Mouse (Mus musculus): ENCODE results near the gene Gpr171. TPM values are rescaled to one million over a fixed set of nuclear protein-coding genes. Genes with fewer than 3 reads are reported as not detected.
"Not testable (repeated sequence)": the region's sequence is repeated elsewhere in the genome, so short reads cannot be mapped to it uniquely, and the experiment has no call there.

Gpr171 gene
- total RNA-seq (2014; fragmentation: Nextera tagmentation): 0.45 TPM in 1 of 2 replicates, not detected in the other
- total RNA-seq (2017): 0.76 and 1.4 TPM in 2 replicates
- polyA plus RNA-seq (2012): not detected in 2 replicates

DNA sequence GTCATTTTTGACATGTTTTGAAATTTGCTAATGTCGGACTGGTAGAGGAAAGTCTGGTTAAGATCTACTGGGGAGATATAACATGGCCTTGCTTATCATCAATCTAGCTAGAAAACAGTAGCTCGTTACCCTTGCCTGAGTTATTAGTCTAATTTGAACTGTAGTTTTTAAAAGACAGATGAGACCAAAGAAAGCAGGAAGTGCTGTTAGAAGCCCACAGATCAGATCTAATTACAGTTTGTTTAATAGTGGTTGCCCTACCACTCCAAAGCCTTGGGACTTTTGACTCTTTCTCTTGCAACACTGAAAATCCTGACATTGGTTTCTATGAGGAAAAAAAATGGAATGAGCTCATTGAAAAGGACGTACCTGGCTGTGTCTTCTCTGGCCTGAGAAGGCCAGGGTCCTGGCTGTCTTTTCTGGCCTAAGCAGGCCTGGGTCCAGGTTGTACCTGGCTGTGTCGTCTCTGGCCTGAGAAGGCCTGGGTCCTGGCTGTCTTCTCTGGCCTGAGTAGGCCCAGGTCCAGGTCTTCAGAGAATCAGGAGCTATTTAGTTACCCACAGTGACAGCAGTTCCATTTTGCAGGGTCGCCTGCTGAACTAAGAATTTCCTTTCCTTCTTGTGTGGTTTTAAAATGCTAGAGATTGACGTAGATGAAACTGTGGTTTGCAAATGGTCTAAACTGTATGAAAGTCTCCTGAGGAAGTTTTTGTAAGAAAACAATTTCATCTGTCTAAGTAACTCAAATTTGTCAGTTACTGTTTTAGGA lies at the start of gene Gpr171:
TSS of gene Gpr171 (minus strand) at position 604 of the 769 bp plus-strand sequence.
- Histone ChIP-seq H3K36me3 (replicated peaks) (no peaks in the 10 kb centered on the region), H3K4me3 (ENCODE audit: low read depth, low read length) (no peak within 1 kb of the TSS), H3K4me1 (ENCODE audit: insufficient read depth, low read depth, low read length) (no peaks in the 10 kb centered on the region), H3K9me3 (replicated peaks) (no peaks in the 10 kb centered on the region), H3K27me3 (ENCODE audit: insufficient read depth, low read length) (peaks cover 4% of the 10 kb centered on the region; the same call in 1 of the 2 replicates)
- DNase-seq (ENCODE audit: low spot score): no peak
- no peak for ATAC-seq (ENCODE audit: extremely low read depth, insufficient number of reproducible peaks, low FRiP score, poor library complexity, severe bottlenecking)
- TF ChIP-seq GATA1 (IDR thresholded peaks at IDR 0.05; ENCODE audit: borderline replicate concordance, low read length) (no peak), POLR2AphosphoS5 (IDR thresholded peaks at IDR 0.05; ENCODE audit: insufficient replicate concordance, low read depth, low read length) (no peak), TAL1 (conservative IDR thresholded peaks at IDR 0.05; ENCODE audit: low read depth, low read length) (no peak), CTCF (IDR thresholded peaks at IDR 0.05; ENCODE audit: low read depth, low read length) (no peak), GATA2 (IDR thresholded peaks at IDR 0.05; ENCODE audit: borderline replicate concordance, low read depth, low read length) (no peak)

DNA sequence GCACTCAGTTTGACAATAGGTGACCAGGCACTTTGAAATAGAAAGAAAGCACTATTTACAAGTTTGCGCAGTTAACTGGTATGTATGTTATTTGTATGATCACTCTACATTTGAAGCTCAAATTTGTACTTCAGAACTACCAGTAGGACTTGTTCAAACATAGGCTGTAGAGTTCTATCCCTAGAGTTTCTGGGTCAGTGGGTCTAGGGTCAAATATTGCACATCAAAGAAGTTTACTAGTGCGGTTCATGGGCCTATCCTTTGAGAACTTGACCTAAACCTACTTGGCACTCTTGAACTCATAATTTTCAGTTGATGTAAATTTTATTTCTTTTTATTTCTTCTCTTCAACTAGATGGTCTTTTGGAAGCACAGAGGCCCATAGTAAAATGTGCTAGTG lies 49.0 kb upstream of the Gpr171 start:
- Histone ChIP-seq H3K9me3 (replicated peaks) (no peaks in the 10 kb centered on the region), H3K4me3 (ENCODE audit: low read depth, low read length) (no peak overlapping the region), H3K36me3 (replicated peaks) (no peaks in the 10 kb centered on the region), H3K4me1 (ENCODE audit: insufficient read depth, low read depth, low read length) (no peaks in the 10 kb centered on the region), H3K27me3 (ENCODE audit: insufficient read depth, low read length) (peaks cover 5% of the 10 kb centered on the region; the same call in 1 of the 2 replicates)
- ATAC-seq (ENCODE audit: extremely low read depth, insufficient number of reproducible peaks, low FRiP score, poor library complexity, severe bottlenecking) (no peak), DNase-seq (ENCODE audit: low spot score) (no peak)
- TF ChIP-seq POLR2AphosphoS5 (IDR thresholded peaks at IDR 0.05; ENCODE audit: insufficient replicate concordance, low read depth, low read length): no peak
- TF ChIP-seq GATA2 (IDR thresholded peaks at IDR 0.05; ENCODE audit: borderline replicate concordance, low read depth, low read length): no peak

DNA sequence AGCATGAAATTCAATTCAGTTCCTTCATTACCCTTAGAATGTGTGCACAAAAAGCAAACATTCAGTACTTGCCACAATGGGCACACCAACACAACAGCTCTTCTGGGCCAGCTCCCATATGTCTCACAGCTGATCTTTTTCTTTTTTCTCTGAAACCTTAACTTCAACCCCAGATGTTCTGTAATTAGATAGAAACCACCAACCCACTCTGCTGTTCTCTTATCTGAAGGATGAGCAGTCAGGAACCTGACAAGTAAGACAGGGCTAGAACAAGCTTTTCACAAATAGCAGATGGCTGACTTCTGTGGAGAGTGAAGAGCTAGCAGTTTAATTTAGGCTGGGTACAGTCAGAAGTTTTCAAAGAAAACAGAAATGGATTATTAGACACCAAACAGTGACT lies 48.0 kb upstream of the Gpr171 start:
- DNase-seq (ENCODE audit: low spot score): no peak
- no peak for ATAC-seq (ENCODE audit: extremely low read depth, insufficient number of reproducible peaks, low FRiP score, poor library complexity, severe bottlenecking)
- Histone ChIP-seq H3K36me3 (replicated peaks) (no peaks in the 10 kb centered on the region), H3K4me1 (ENCODE audit: insufficient read depth, low read depth, low read length) (no peaks in the 10 kb centered on the region), H3K9me3 (replicated peaks) (no peaks in the 10 kb centered on the region), H3K27me3 (ENCODE audit: insufficient read depth, low read length) (peaks cover 5% of the 10 kb centered on the region; the same call in 1 of the 2 replicates), H3K4me3 (ENCODE audit: low read depth, low read length) (no peak overlapping the region)
- TF ChIP-seq GATA1 (IDR thresholded peaks at IDR 0.05; ENCODE audit: borderline replicate concordance, low read length): no peak
- TF ChIP-seq POLR2AphosphoS5 (IDR thresholded peaks at IDR 0.05; ENCODE audit: insufficient replicate concordance, low read depth, low read length): no peak
- TF ChIP-seq TAL1 (conservative IDR thresholded peaks at IDR 0.05; ENCODE audit: low read depth, low read length): no peak
- no peak for TF ChIP-seq GATA2 (IDR thresholded peaks at IDR 0.05; ENCODE audit: borderline replicate concordance, low read depth, low read length)
- no peak for TF ChIP-seq CTCF (IDR thresholded peaks at IDR 0.05; ENCODE audit: low read depth, low read length)

DNA sequence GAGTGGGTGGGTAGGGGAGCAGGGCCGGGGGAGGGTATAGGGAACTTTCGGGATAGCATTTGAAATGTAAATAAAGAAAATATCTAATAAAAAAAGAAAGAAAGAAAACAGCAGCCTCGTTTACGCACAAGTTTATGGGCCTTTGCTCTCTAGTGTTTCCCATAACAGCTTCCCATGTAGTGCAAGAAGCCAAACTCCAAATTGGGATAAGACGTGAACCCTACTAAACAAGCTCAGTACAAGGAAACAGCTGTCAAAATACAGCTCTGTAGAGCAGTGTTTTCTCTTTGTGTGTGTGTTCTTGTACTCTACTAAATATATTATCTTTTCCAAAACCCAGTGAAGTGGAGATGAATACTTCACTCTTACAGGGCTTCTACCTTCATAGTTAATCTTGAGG lies 43.6 kb upstream of the Gpr171 start:
- no peak for TF ChIP-seq CTCF (IDR thresholded peaks at IDR 0.05; ENCODE audit: low read depth, low read length)
- no peak for TF ChIP-seq POLR2AphosphoS5 (IDR thresholded peaks at IDR 0.05; ENCODE audit: insufficient replicate concordance, low read depth, low read length)
- TF ChIP-seq TAL1 (conservative IDR thresholded peaks at IDR 0.05; ENCODE audit: low read depth, low read length): no peak
- TF ChIP-seq GATA1 (IDR thresholded peaks at IDR 0.05; ENCODE audit: borderline replicate concordance, low read length): no peak
- no peak for TF ChIP-seq GATA2 (IDR thresholded peaks at IDR 0.05; ENCODE audit: borderline replicate concordance, low read depth, low read length)
- DNase-seq (ENCODE audit: low spot score): no peak
- ATAC-seq (ENCODE audit: extremely low read depth, insufficient number of reproducible peaks, low FRiP score, poor library complexity, severe bottlenecking): no peak
- Histone ChIP-seq H3K4me1 (ENCODE audit: insufficient read depth, low read depth, low read length) (no peaks in the 10 kb centered on the region), H3K4me3 (ENCODE audit: low read depth, low read length) (no peak overlapping the region), H3K27me3 (ENCODE audit: insufficient read depth, low read length) (0 out of 2 replicates have a peak, but pooled peaks cover 2% of the 10 kb centered on the region), H3K9me3 (replicated peaks) (no peaks in the 10 kb centered on the region), H3K36me3 (replicated peaks) (no peaks in the 10 kb centered on the region)

DNA sequence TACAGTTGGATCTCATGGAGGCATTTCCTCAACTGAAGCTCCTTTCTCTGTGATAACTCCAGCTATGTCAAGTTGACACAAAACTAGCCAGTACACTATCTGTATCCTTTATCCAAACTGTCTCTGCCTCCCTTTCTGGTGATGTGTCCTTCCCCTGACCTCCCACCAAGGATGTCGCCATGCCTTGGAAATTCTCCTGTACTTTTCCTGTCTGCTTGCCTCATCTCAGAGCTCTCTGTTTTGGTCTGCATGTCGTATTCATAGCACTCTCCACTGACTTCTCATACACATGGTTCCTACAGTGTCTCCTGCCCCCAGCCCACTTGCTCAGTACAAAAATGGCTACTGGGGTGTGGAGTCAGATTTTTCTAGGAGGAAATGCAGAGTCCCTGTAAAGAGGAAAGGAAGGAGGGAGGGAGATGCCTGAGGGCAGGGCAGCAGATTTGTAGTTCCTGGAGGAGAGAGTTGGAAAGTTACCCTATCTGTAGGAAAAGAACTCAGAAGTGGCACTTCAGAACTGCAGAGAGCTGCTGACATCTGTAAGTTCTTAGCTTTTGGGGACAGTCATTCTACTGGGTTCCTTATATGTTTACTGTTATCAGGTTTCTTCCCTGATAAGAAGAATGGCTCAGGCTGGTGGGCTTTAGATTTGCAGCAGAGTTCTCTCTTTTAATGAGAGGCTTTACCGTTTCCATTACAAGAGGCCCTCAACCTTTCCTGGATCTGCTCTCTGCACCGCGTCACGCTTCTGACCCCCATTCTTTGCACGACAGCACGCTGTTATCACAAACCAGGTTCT lies 40.1 kb upstream of the Gpr171 start:
- H3K4me1 ChIP-seq (ENCODE audit: insufficient read depth, low read depth, low read length): no peaks in the 10 kb centered on the region
- no peaks in the 10 kb centered on the region for H3K36me3 ChIP-seq (replicated peaks)
- DNase-seq (ENCODE audit: low spot score) (no peak), ATAC-seq (ENCODE audit: extremely low read depth, insufficient number of reproducible peaks, low FRiP score, poor library complexity, severe bottlenecking) (no peak)
- H3K9me3 ChIP-seq (replicated peaks): no peaks in the 10 kb centered on the region
- H3K4me3 ChIP-seq (ENCODE audit: low read depth, low read length): no peak overlapping the region
- H3K27me3 ChIP-seq (ENCODE audit: insufficient read depth, low read length): no peaks in the 10 kb centered on the region
- no peak for TF ChIP-seq GATA1 (IDR thresholded peaks at IDR 0.05; ENCODE audit: borderline replicate concordance, low read length)
- no peak for TF ChIP-seq CTCF (IDR thresholded peaks at IDR 0.05; ENCODE audit: low read depth, low read length)
- TF ChIP-seq TAL1 (conservative IDR thresholded peaks at IDR 0.05; ENCODE audit: low read depth, low read length): no peak
- TF ChIP-seq POLR2AphosphoS5 (IDR thresholded peaks at IDR 0.05; ENCODE audit: insufficient replicate concordance, low read depth, low read length): no peak
- TF ChIP-seq GATA2 (IDR thresholded peaks at IDR 0.05; ENCODE audit: borderline replicate concordance, low read depth, low read length): no peak

DNA sequence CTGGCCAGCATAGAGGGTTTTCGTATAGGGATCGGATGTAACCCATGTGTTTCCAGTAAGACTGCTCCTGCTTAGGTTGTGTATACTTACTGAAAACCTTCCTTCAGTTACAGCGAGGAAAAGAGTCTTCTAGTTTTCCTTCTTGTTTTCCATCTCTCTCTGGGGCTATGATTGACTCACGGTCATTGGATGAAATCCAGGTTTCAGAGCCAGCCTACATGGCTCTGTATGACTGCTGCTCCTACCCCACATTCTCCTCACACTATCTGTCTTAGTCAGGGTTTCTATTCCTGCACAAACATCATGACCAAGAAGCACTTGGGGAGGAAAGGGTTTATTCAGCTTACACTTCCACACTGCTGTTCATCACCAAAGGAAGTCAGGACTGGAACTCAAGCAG lies 39.3 kb upstream of the Gpr171 start:
- H3K36me3 ChIP-seq (replicated peaks); H3K4me3 ChIP-seq (ENCODE audit: low read depth, low read length); H3K4me1 ChIP-seq (ENCODE audit: insufficient read depth, low read depth, low read length); H3K27me3 ChIP-seq (ENCODE audit: insufficient read depth, low read length); ATAC-seq (ENCODE audit: extremely low read depth, insufficient number of reproducible peaks, low FRiP score, poor library complexity, severe bottlenecking); H3K9me3 ChIP-seq (replicated peaks); DNase-seq (ENCODE audit: low spot score): not testable (repeated sequence)
